Mouse (Mus musculus): ENCODE results near the gene Rcn3.

- no peak for TF ChIP-seq CTCF (IDR thresholded peaks at IDR 0.05; ENCODE audit: extremely low read depth, insufficient read depth, low read length)
- TF ChIP-seq POLR2A (IDR thresholded peaks at IDR 0.05; ENCODE audit: extremely low read depth, insufficient read depth, low read length), result no peak
These were observed 43.8 kb downstream of the Rcn3 start for GRCm38 (mm10) chr7:45048001-45048890.

Data from cortical plate, adult 2 months (tissue).